Mouse (Mus musculus) stomach, embryonic 14.5 days (tissue): Measurements from ENCODE around the gene Tmem239. TPM values are rescaled to one million over a fixed set of nuclear protein-coding genes. Genes with fewer than 3 reads are reported as not detected.

Experiments
- ATAC-seq: fragments of 200-750 bp; cut with Nextera tagmentation; 2 replicates; pipeline ENCODE4 v1.8.0; 2017; ENCODE audit warnings: low read depth, moderate TSS enrichment; ENCODE audit not compliant: insufficient number of reproducible peaks, insufficient read depth, low FRiP score
- H3K27ac ChIP-seq: fragments of 300-500 bp; sonication (generic); 2 replicates; pipeline ENCODE4 v1.5.1; 2014; ENCODE audit warnings: mild to moderate bottlenecking, low read length, moderate library complexity, mixed read lengths
- H3K27me3 ChIP-seq: fragments of 300-500 bp; sonication (generic); 2 replicates; pipeline ENCODE4 v1.6.1; 2014; ENCODE audit warnings: low read length, control low read depth, mixed read lengths; ENCODE audit not compliant: control insufficient read depth, insufficient read depth
- H3K36me3 ChIP-seq: fragments of 300-500 bp; sonication (generic); 2 replicates; pipeline ENCODE4 v1.6.1; 2014; ENCODE audit warnings: mild to moderate bottlenecking, control low read depth, low read length, moderate library complexity, mixed read lengths; ENCODE audit not compliant: control insufficient read depth, insufficient read depth
- H3K4me1 ChIP-seq: fragments of 300-500 bp; sonication (generic); 2 replicates; pipeline ENCODE4 v1.6.1; 2014; ENCODE audit warnings: low read length, control low read depth, mixed read lengths; ENCODE audit not compliant: control insufficient read depth, insufficient read depth
- H3K4me2 ChIP-seq: fragments of 300-500 bp; sonication (generic); replicated peaks from 2 replicates; pipeline ENCODE4 v1.6.1; 2014; ENCODE audit warnings: low read depth, low read length, control low read depth
- H3K4me3 ChIP-seq: fragments of 300-500 bp; sonication (generic); 2 replicates; pipeline ENCODE4 v1.5.1; 2014; ENCODE audit warnings: low read depth, low read length, control low read depth
- H3K9ac ChIP-seq: fragments of 300-500 bp; sonication (generic); replicated peaks from 2 replicates; pipeline ENCODE4 v1.6.1; 2014; ENCODE audit warnings: low read depth, mild to moderate bottlenecking, control low read depth, low read length, moderate library complexity, mixed read lengths
- H3K9me3 ChIP-seq: fragments of 300-500 bp; sonication (generic); 2 replicates; pipeline ENCODE4 v1.6.1; 2016; ENCODE audit warnings: low read depth, low read length, control low read depth; ENCODE audit not compliant: control insufficient read depth
- WGBS: fragments of 180-500 bp; shearing (Covaris S2); extraction: QIAGEN DNeasy Blood & Tissue Kit; methylation state at CpG from one replicate; pipeline ENCODE4 v1.1.7; 2014; 5-methylcytosine and 5-hydroxymethylcytosine counted together
- polyA plus RNA-seq: library from polyadenylated mRNA; unstranded; fragments of >200 nt; fragmentation: Nextera tagmentation; extraction: Ambion mirVana; gene quantifications from 2 replicates; pipeline ENCODE4 v1.2.1, GENCODE M21; 2014

Tmem239 gene
- polyA plus RNA-seq, 1 experiment from 2014 or later, result not detected

DNA sequence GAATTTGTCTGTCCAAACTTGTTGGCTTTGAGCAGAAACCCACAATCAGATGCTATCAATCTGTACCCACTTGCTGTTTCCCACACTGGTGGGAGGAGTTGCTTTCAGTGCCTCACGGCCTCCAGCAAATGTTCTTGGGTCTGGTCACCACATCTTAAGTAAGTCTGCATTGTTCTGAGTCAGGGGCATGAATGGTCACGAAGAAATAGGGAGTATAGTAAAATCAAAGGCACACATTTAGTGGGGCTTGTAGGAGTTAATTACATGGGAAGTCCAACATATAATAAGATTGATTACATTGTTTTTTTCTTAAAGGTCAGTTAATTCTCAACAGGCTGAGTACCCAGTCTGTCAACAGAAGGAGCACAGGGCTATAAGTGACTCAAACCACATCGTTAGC lies 23.1 kb upstream of the Tmem239 start:
- H3K27me3 ChIP-seq, result no peaks in the 10 kb centered on the region
- WGBS, result 56% methylated on average over 3 of the region's 3 CpGs
- no peak for ATAC-seq
- no peak overlapping the region for H3K4me2 ChIP-seq
- H3K4me1 ChIP-seq, result no peaks in the 10 kb centered on the region
- no peaks in the 10 kb centered on the region for H3K9me3 ChIP-seq
- no peak overlapping the region for H3K9ac ChIP-seq
- no peak overlapping the region for H3K4me3 ChIP-seq
- no peak overlapping the region for H3K27ac ChIP-seq
- H3K36me3 ChIP-seq, result no peaks in the 10 kb centered on the region

- H3K4me1 ChIP-seq, result no peaks in the 10 kb centered on the region
- no peaks in the 10 kb centered on the region for H3K9me3 ChIP-seq
- H3K4me2 ChIP-seq, result no peak overlapping the region
- H3K4me3 ChIP-seq, result no peak overlapping the region
- no peaks in the 10 kb centered on the region for H3K27me3 ChIP-seq
- no peak for ATAC-seq
- no peak overlapping the region for H3K9ac ChIP-seq
- no peak overlapping the region for H3K27ac ChIP-seq
- WGBS, result 65% methylated on average over 6 of the region's 6 CpGs
- no peaks in the 10 kb centered on the region for H3K36me3 ChIP-seq
These were observed 22.4 kb upstream of the Tmem239 start for GRCm38 (mm10) chr2:130383895-130384294.

DNA sequence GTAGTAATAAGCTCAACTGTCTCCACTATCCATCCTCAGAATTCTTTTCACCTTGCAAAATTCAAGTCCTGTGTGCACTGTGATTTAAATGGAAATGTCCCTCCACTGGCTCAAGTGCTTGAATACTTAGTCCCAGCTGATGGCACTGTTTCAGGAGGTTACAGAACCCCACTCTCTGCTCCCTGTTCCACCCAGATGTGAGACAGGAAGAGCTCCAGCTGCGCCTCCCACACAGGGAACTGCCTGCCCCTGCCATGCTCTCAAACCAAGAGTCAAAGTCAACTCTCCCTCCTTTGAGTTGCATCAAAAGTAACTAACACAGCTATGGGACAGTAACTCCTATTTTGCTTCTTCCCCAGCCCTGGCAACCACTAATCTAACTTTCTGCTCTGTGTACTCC lies 20.1 kb upstream of the Tmem239 start:
- WGBS, result 68% methylated on average over 1 of the region's 1 CpGs
- Histone ChIP-seq H3K27me3 (no peaks in the 10 kb centered on the region), H3K4me3 (no peak overlapping the region), H3K9me3 (no peaks in the 10 kb centered on the region), H3K4me1 (no peaks in the 10 kb centered on the region), H3K36me3 (no peaks in the 10 kb centered on the region; the same call in 1 of the 2 replicates), H3K9ac (no peak overlapping the region), H3K4me2 (no peak overlapping the region), H3K27ac (no peak overlapping the region)
- ATAC-seq, result no peak

- H3K27me3 ChIP-seq, result no peaks in the 10 kb centered on the region
- no peak overlapping the region for H3K4me3 ChIP-seq
- H3K36me3 ChIP-seq, result no peaks in the 10 kb centered on the region; the same call in 1 of the 2 replicates
- ATAC-seq, result no peak
- no peaks in the 10 kb centered on the region for H3K4me1 ChIP-seq
- WGBS, result 81% methylated on average over 2 of the region's 2 CpGs
- H3K9ac ChIP-seq, result no peak overlapping the region
- H3K27ac ChIP-seq, result no peak overlapping the region
- H3K4me2 ChIP-seq, result no peak overlapping the region
- H3K9me3 ChIP-seq, result no peaks in the 10 kb centered on the region
These were observed 17.5 kb upstream of the Tmem239 start for GRCm38 (mm10) chr2:130388796-130389195.

DNA sequence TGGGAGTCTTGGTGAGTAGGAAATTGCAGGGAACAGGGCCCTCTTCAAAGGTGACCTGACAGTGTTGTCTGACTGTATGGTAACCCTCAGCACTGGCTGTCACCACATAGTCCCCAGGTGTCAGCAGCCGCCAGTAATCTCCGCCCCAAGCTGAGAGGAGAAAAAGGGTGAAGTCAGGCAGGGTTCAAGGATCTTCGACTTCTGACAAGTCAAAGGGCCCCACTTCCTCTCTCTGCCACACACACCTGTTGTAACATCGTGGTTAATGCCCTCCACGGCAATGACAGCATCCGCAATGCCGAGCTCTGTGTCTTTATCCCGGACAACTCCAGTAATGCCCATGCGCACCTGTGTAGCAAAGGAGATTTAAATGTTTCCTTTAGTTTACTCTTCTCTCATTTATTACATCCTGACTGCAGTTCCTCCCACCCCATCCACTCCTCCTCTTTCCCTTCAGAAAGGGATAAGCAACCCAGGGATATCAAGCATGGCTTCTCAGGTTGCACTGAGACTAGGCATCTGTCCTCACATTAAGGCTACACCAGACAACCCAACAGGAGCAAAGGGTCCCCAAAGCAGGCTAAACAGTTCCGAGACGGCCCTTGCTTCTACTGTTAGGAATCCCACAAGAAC lies 15.2 kb upstream of the Tmem239 start:
- Histone ChIP-seq H3K4me2 (no peak overlapping the region), H3K27ac (no peak overlapping the region), H3K27me3 (no peaks in the 10 kb centered on the region), H3K4me1 (no peaks in the 10 kb centered on the region; the same call in 1 of the 2 replicates), H3K9ac (no peak overlapping the region), H3K4me3 (no peak overlapping the region), H3K9me3 (no peaks in the 10 kb centered on the region), H3K36me3 (no peaks in the 10 kb centered on the region; the same call in 1 of the 2 replicates)
- WGBS, result 77% methylated on average over 11 of the region's 11 CpGs
- ATAC-seq, result no peak

- no peak overlapping the region for H3K4me2 ChIP-seq
These were observed 13.4 kb upstream of the Tmem239 start for GRCm38 (mm10) chr2:130392836-130393235.

DNA sequence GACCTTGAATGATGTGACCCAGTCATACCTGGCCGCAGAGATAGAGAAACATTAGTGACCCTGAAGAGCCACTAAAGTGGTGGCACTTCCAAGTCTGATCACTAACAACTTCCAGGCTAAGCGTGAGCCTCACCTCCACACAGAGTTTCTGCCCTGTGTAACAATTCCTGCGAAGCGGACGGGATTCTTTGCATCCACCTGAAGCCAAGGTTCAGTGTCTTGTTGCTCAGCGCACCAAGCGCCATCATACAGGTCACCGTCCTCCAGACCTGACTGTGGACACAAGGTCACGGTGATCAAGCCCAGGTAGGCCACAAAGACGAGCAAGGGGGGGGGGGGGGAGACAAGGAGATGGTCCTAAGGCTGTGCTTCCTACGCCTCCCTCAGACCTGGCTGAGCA lies 10.6 kb upstream of the Tmem239 start:
- Histone ChIP-seq H3K27me3 (no peaks in the 10 kb centered on the region), H3K9ac (no peak overlapping the region), H3K4me1 (peaks cover 15% of the 10 kb centered on the region; the same call in 1 of the 2 replicates), H3K4me3 (no peak overlapping the region), H3K27ac (no peak overlapping the region), H3K4me2 (no peak overlapping the region), H3K36me3 (no peaks in the 10 kb centered on the region; the same call in 1 of the 2 replicates), H3K9me3 (no peaks in the 10 kb centered on the region)
- WGBS, result 93% methylated on average over 11 of the region's 11 CpGs
- ATAC-seq, result no peak

More at GRCm38 (mm10) chr2:130392836-130393235, 13.4 kb upstream of the Tmem239 start:
- H3K27ac ChIP-seq, result no peak overlapping the region
- H3K36me3 ChIP-seq, result no peaks in the 10 kb centered on the region; the same call in 1 of the 2 replicates
- H3K4me3 ChIP-seq, result no peak overlapping the region
- ATAC-seq, result no peak
- no peaks in the 10 kb centered on the region for H3K9me3 ChIP-seq
- no peaks in the 10 kb centered on the region for H3K27me3 ChIP-seq
- H3K4me1 ChIP-seq, result peaks cover 9% of the 10 kb centered on the region; the same call in 1 of the 2 replicates
- H3K9ac ChIP-seq, result no peak overlapping the region
- WGBS, result 78% methylated on average over 3 of the region's 3 CpGs

DNA sequence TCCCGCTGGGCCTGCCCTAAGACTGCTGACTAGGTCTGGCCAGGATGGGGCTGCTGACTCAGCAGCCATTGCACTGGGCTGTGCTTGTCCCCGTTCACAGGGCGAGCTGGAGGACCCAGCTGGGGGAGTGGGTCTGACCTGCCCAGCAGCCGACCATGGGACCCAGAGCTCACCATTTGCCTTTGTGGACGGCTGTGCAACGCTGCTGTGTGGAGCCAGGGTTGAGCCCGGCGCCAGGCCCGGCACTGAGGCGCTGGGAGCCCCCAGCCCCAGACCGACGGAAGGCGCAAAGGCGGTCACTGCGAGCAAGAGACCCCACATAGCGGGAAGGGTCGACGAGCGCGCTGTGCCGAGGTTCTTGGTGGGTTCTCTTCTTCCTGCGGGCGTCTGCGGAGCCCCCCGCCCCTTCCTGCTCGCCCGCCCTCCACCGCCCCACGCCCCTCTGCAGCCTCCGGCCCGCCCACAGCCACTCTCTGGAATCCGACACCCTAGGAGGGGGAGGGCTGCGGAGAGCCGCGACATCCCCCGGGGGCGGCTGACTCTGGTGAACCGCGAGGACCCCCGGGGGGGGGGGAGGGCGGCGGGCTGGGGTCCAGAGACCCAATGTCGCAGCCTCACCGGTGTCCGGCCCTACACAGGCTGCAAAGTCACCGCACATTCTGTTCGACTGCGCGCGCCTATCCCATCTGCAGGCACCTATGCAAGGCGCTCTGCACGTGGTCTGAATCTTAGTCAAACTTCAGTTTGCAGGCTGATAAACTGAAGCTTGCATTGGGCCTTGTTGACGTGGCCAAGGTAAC lies 8.9 kb upstream of the Tmem239 start, which contains the start of gene Cpxm1:
Gene Cpxm1 (minus strand): TSS at position 389 of the 800 bp plus-strand sequence.
- Histone ChIP-seq H3K4me2 (peak within 1 kb of the TSS; percentile 63), H3K9ac (peak within 1 kb of the TSS; percentile 45), H3K27me3 (no peaks in the 10 kb centered on the region), H3K9me3 (no peaks in the 10 kb centered on the region), H3K36me3 (no peaks in the 10 kb centered on the region; the same call in 1 of the 2 replicates), H3K4me3 (peak within 1 kb of the TSS; percentile 53), H3K27ac (peak within 1 kb of the TSS; percentile 49; the same call in 1 of the 2 replicates), H3K4me1 (peaks cover 15% of the 10 kb centered on the region; the same call in 1 of the 2 replicates)
- ATAC-seq, result peak; percentile 87; the same call in 1 of the 2 replicates
- 1% methylated on average over 41 of the region's 53 CpGs for WGBS
